Mouse (Mus musculus): ENCODE data around the gene Kdm4b. TPM values are rescaled to one million over a fixed set of nuclear protein-coding genes. Genes with fewer than 3 reads are reported as not detected.

The Kdm4b gene
- 86.1 and 86.7 TPM in 2 replicates for polyA plus RNA-seq (2016; fragmentation: Nextera tagmentation; extraction: Ambion mirVana)

DNA sequence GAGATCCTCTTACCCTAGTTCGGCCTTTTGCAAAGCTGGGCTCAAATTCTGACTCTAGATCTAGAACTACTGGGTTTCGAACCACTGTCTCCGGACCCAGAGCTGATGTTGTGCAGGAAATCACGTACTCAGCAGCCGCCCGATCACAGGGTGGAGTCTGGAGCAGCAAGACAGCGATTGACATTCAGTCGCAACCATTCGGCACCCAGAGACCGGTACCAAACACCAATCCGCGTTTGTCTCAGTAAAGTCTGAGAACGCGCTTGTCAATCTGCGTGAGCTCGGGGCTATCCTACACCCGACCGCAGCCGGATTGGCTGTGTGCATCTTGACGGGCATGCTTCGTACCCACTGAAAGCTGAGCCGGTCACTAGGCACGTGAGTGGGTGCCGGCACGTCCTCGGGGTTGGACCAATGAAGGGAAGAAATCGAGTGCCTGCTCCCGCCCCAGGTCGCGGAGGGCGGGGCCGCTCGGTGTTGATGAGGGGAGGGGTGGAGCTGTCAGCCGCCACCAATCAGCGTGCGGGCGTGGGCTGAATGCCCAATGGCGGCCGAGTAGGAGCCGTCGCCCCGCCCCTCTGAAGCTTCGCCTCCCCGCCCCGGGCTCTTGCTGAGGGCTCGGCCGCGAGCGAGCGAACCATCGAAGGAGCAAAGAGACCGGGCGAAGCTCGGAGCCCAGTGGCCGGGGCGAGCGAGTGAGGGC lies at the start of gene Kdm4b:
TSS of gene Kdm4b (plus strand) at position 613 of the 703 bp plus-strand sequence.
- peak; percentile 100 for ATAC-seq (ENCODE audit: low FRiP score, low read depth)
- peaks cover 36% of the 10 kb centered on the region for H3K4me1 ChIP-seq
- H3K36me3 ChIP-seq: peaks cover 20% of the 10 kb centered on the region
- peak within 1 kb of the TSS; percentile 87 for H3K4me3 ChIP-seq
- H3K27me3 ChIP-seq (replicated peaks): no peaks in the 10 kb centered on the region
- H3K27ac ChIP-seq: peak within 1 kb of the TSS; percentile 81
- H3K9me3 ChIP-seq: no peaks in the 10 kb centered on the region
- H3K9ac ChIP-seq: peak within 1 kb of the TSS; percentile 98
- H3K4me2 ChIP-seq (replicated peaks): peak within 1 kb of the TSS; percentile 91
- WGBS: under 1% methylated on average over 57 of the region's 57 CpGs

DNA sequence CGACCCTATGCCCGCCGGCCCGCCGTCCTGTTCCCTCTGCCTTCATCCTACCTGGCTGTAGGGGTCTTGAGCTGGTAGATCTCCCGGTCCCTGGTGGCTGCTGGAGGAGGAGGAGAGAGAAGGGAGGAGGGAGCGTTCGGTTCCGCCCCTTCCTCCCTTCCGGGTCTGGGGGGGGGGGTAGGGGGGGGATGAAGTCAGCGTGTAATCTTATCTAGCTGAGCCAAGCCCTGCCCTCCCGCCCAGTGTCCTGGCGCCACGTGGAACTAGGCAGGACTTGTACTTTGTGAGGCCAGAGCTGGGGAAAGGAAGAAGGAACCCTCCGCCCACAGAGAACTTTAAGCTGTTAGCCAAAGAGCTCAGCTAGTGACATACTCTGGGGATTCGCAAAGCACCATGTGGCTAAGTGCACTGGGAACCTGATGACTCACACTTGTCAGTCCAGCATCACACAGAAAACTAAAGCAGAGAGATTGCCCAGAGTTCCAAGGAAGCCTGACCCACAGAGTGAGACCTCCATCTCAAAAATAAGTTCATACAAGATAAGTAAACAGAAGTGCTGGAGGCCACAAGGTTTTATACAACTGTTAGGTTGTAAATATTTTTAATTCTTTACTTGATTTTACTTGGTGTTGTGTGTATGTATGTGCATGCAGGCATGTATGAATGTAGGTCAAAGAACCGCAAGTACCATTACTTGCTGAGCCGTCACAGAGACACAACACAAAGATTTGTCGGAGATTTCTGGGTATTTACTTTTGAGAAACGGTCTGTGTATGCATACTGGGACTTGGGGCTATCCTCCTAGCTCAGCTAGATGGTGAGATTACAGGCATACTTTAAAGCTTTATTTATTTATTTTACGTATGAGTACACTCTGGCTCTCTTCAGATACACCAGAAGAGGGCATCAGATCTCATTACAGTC lies 49.0 kb upstream of the Kdm4b start, which contains the start of gene Ticam1:
TSS of gene Ticam1 (minus strand) at position 144 of the 924 bp plus-strand sequence.
- Histone ChIP-seq H3K9ac (peak within 1 kb of the TSS; percentile 54), H3K27ac (no peak within 1 kb of the TSS), H3K36me3 (peaks cover 7% of the 10 kb centered on the region; the same call in 1 of the 2 replicates), H3K4me3 (peak within 1 kb of the TSS; percentile 37), H3K4me1 (peaks cover 16% of the 10 kb centered on the region; the same call in 1 of the 2 replicates), H3K4me2 (replicated peaks) (peak within 1 kb of the TSS; percentile 75), H3K9me3 (no peaks in the 10 kb centered on the region), H3K27me3 (replicated peaks) (no peaks in the 10 kb centered on the region)
- 9% methylated on average over 21 of the region's 21 CpGs for WGBS
- ATAC-seq (ENCODE audit: low FRiP score, low read depth): peak; percentile 80

DNA sequence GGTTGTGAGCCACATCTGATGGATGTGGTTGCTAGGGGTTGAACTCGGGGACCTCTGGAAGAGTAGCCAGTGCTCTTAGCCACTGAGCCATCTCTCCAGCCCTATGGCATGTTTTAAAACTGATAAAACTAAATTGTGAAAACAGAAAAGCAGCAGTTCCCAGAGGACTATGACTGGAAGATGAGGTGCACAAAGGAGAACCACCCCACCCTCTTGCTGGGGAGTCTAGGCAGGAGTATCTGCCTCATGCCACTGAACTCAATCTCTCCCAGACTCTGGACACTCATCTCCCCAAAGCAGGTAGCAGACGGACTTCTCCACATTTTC lies 48.3 kb upstream of the Kdm4b start:
- no peak overlapping the region; the same call in 1 of the 2 replicates for H3K9ac ChIP-seq
- no peak for ATAC-seq (ENCODE audit: low FRiP score, low read depth)
- peaks cover 16% of the 10 kb centered on the region; the same call in 1 of the 2 replicates for H3K4me1 ChIP-seq
- H3K27me3 ChIP-seq (replicated peaks): no peaks in the 10 kb centered on the region
- no peak overlapping the region for H3K27ac ChIP-seq
- H3K4me2 ChIP-seq (replicated peaks): 0 out of 2 replicates have a peak overlapping the region, but pooled peaks have one; percentile 75
- H3K36me3 ChIP-seq: peaks cover 7% of the 10 kb centered on the region; the same call in 1 of the 2 replicates
- 50% methylated on average over 2 of the region's 2 CpGs for WGBS
- no peaks in the 10 kb centered on the region for H3K9me3 ChIP-seq
- H3K4me3 ChIP-seq: no peak overlapping the region

DNA sequence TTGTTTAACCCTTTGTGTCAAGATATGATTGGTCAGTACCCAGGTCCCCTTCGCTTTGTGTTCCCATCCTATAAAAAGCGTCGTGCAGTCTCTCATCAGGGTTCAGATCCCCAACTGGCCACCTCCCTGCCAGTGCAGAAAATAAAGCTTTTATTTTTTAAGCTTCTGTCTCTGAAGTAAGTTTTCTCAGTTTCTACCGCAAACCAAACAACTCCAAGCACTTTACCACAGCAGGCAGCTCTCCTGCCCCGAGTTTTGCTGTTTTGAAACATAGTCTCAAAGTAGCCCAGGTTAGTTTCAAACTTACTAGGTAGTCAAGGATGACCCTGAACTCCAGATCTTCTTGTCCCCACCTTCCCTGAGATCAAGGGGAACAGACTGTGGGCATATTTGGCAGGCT lies 47.5 kb upstream of the Kdm4b start:
- Histone ChIP-seq H3K9ac (no peak overlapping the region), H3K4me1 (peaks cover 16% of the 10 kb centered on the region; the same call in 1 of the 2 replicates), H3K4me2 (replicated peaks) (no peak overlapping the region), H3K27me3 (replicated peaks) (no peaks in the 10 kb centered on the region), H3K9me3 (no peaks in the 10 kb centered on the region), H3K27ac (no peak overlapping the region), H3K4me3 (no peak overlapping the region), H3K36me3 (peaks cover 7% of the 10 kb centered on the region; the same call in 1 of the 2 replicates)
- ATAC-seq (ENCODE audit: low FRiP score, low read depth): no peak
- 90% methylated on average over 5 of the region's 5 CpGs for WGBS

DNA sequence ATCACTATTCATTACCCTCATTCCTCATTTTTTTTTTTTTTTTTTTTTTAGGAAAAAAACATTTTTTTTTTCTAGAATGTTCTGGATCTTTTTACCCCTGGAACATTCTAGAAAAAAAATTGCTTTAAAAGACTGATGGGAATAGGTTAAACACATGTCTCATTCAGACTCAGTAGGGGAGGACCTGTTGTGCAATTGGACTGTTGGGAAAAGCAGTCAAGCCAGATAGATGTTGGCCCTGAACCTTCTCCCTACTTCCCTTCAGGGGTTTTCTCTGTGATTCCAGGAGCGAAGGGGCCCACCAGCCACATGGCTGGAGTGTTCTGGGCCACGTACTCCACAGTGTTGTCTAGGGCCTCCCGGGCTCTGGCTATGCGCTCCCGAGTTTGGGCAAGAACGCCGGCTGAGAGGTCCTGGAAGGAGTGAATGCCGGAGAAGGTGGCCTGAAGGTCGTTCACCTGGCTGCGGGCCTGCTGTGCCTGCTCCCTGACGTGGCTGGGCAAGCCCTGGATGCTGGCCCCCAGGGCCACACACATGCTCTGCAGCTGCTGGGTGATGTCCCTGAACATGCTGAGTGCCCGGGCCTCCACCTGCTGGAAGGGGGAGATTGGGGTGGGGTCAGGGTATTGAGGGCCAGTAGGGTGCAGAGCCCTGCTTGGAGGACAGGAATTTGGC lies 46.2 kb upstream of the Kdm4b start:
- WGBS: 90% methylated on average over 12 of the region's 12 CpGs
- Histone ChIP-seq H3K9me3 (no peaks in the 10 kb centered on the region), H3K4me2 (replicated peaks) (no peak overlapping the region), H3K4me1 (peaks cover 16% of the 10 kb centered on the region; the same call in 1 of the 2 replicates), H3K36me3 (peaks cover 7% of the 10 kb centered on the region; the same call in 1 of the 2 replicates), H3K27me3 (replicated peaks) (no peaks in the 10 kb centered on the region), H3K27ac (no peak overlapping the region), H3K9ac (no peak overlapping the region), H3K4me3 (no peak overlapping the region)
- no peak for ATAC-seq (ENCODE audit: low FRiP score, low read depth)

DNA sequence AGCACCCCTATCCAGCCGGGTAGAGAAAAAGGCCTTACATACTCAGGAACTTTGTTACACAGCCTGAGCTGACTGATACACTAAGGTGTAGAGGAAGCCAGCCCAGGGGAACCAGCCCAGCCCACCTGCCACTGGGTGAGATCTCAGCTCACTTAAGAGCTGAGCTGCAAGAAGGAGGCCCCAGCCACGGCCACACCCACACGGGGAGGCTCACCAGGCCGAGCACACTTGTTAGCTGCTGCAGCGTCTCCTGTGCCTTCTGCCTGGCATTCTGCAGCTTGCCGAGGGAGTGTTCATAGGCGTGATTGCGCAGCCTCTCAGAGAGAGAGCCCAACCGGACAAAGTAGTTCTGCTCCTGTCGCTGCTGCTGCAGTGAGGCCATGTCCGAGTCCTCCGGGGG lies 44.7 kb upstream of the Kdm4b start:
- Histone ChIP-seq H3K27ac (no peak overlapping the region), H3K36me3 (peaks cover 12% of the 10 kb centered on the region), H3K4me3 (no peak overlapping the region), H3K4me2 (replicated peaks) (no peak overlapping the region), H3K9me3 (no peaks in the 10 kb centered on the region), H3K9ac (no peak overlapping the region), H3K27me3 (replicated peaks) (no peaks in the 10 kb centered on the region), H3K4me1 (peaks cover 13% of the 10 kb centered on the region; the same call in 1 of the 2 replicates)
- no peak for ATAC-seq (ENCODE audit: low FRiP score, low read depth)
- 90% methylated on average over 12 of the region's 12 CpGs for WGBS

DNA sequence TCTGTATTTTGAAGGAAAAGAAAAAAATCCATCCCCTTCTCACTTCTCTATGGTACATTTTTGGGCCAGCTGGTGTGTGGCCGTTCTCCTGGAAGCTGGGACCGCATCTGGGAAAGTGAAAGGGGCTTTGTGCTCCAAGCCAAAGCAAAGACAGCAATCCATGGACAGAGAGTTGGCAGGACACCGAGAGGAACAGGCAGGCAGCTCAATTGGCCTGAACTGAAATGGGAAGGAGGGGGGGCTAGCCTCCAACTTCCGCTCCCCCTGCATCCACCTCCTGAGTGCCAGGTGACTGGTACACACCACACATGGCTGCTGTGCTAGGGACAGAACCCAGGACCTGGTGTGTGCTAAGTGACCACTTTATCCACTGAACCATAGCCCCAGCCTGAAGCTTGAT lies 43.1 kb upstream of the Kdm4b start:
- no peak overlapping the region for H3K4me3 ChIP-seq
- no peak for ATAC-seq (ENCODE audit: low FRiP score, low read depth)
- H3K9me3 ChIP-seq: no peaks in the 10 kb centered on the region
- H3K27ac ChIP-seq: no peak overlapping the region
- WGBS: 86% methylated on average over 4 of the region's 4 CpGs
- H3K4me2 ChIP-seq (replicated peaks): no peak overlapping the region
- peaks cover 12% of the 10 kb centered on the region for H3K36me3 ChIP-seq
- H3K9ac ChIP-seq: no peak overlapping the region
- no peaks in the 10 kb centered on the region for H3K27me3 ChIP-seq (replicated peaks)
- peaks cover 3% of the 10 kb centered on the region for H3K4me1 ChIP-seq

DNA sequence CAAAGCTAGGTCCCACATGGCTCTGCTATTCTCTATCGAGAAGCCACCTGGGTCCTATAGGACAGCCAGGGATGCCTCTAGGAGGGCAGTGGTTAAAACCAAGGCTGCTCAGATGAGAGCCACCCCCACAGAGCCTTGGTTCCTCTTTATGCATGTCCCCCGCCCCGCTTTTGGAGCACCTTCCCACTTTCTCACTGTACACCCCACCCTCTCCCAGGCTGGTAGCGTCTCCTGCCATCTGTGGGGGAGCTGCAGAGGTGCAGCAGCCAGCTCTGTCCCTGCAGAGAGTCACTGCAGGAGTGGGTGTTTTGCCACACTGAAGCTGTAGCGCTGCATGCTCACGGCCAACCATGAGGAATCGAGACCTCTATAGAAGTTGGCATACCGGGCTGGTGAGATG lies 42.5 kb upstream of the Kdm4b start:
- ATAC-seq (ENCODE audit: low FRiP score, low read depth): no peak
- peaks cover 8% of the 10 kb centered on the region for H3K4me1 ChIP-seq
- no peak overlapping the region for H3K4me2 ChIP-seq (replicated peaks)
- H3K27ac ChIP-seq: no peak overlapping the region
- H3K27me3 ChIP-seq (replicated peaks): no peaks in the 10 kb centered on the region
- H3K36me3 ChIP-seq: peaks cover 12% of the 10 kb centered on the region
- no peak overlapping the region for H3K9ac ChIP-seq
- H3K4me3 ChIP-seq: no peak overlapping the region
- no peaks in the 10 kb centered on the region for H3K9me3 ChIP-seq
- 95% methylated on average over 8 of the region's 8 CpGs for WGBS

DNA sequence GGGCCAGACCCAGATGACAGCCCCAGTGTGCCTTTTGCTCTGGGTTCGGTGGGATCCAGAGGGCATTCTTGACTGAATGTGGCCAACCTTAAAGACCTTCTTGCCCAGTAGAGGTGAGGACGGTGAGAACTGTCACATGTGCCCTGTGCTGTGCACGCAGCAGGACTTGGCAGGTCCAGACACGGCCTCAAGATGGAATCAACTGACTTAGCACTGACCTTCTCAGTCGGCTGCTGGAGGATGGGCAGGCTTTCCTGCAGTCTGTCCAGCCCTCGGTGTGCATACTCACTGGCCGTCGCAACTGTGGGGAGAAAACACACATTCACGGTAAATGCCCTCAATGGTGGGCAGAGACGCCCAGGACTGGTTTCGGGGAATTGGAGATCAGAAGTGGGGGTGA lies 39.9 kb upstream of the Kdm4b start:
- Histone ChIP-seq H3K9ac (no peak overlapping the region), H3K27me3 (replicated peaks) (no peaks in the 10 kb centered on the region), H3K9me3 (no peaks in the 10 kb centered on the region), H3K4me1 (peaks cover 27% of the 10 kb centered on the region), H3K4me2 (replicated peaks) (no peak overlapping the region), H3K27ac (no peak overlapping the region), H3K36me3 (peaks cover 8% of the 10 kb centered on the region), H3K4me3 (no peak overlapping the region)
- ATAC-seq (ENCODE audit: low FRiP score, low read depth): no peak
- 94% methylated on average over 11 of the region's 11 CpGs for WGBS

DNA sequence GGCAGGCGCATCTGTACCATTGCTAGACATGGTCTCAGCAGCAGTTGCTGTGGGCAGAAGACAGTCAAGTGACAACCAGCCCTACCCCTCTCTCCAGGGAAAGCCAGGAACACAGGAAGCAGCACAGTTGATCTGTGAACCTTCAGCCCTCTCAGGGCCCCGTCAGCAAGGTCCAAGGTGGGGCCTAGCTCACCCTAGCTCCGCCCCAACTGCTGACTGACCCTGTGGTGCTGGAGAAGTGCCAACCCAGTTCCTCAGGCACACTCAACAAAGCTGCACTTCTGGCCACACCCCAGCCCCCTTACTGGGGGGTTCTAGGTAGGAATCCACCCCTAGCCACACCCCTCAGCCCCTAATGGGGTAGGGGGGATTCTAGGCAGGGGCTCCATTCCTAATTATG lies 38.0 kb upstream of the Kdm4b start:
- WGBS: 73% methylated on average over 3 of the region's 3 CpGs
- Histone ChIP-seq H3K9ac (0 out of 2 replicates have a peak overlapping the region, but pooled peaks have one; percentile 5), H3K27me3 (replicated peaks) (no peaks in the 10 kb centered on the region), H3K9me3 (no peaks in the 10 kb centered on the region), H3K36me3 (peaks cover 5% of the 10 kb centered on the region; the same call in 1 of the 2 replicates), H3K4me3 (no peak overlapping the region), H3K27ac (no peak overlapping the region), H3K4me1 (peaks cover 36% of the 10 kb centered on the region), H3K4me2 (replicated peaks) (peak overlapping the region; percentile 20; the same call in 1 of the 2 replicates)
- no peak for ATAC-seq (ENCODE audit: low FRiP score, low read depth)

DNA sequence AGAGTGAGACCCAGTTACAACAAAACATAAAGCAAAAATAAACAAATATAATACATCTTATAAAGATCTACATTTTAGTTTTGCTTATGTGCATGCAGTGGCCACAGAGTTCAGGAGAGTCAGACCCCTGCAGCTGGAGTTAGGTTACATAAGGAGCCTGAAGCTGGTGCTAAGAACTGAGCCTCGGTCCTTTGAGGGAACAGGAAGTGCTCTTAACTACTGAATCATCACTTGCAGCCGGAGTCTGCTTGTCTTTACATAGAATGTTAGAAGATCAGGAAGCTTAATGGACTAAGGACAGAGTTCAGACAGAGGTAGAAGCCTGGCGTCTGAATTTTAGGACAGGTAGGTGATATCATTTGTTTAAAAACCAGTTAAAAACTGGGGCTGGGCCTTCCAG lies 37.0 kb upstream of the Kdm4b start:
- Histone ChIP-seq H3K27me3 (replicated peaks) (no peaks in the 10 kb centered on the region), H3K9ac (0 out of 2 replicates have a peak overlapping the region, but pooled peaks have one; percentile 42), H3K36me3 (peaks cover 5% of the 10 kb centered on the region; the same call in 1 of the 2 replicates), H3K4me1 (peaks cover 36% of the 10 kb centered on the region), H3K4me3 (no peak overlapping the region), H3K9me3 (no peaks in the 10 kb centered on the region), H3K4me2 (replicated peaks) (peak overlapping the region; percentile 59), H3K27ac (0 out of 2 replicates have a peak overlapping the region, but pooled peaks have one; percentile 37)
- 59% methylated on average over 3 of the region's 3 CpGs for WGBS
- ATAC-seq (ENCODE audit: low FRiP score, low read depth): no peak

Measured in neural tube, embryonic 12.5 days (tissue).